Mouse (Mus musculus) heart, postnatal 0 days (tissue): ENCODE data around the gene Pkn2.

Source experiments
- CTCF ChIP-seq: IDR thresholded peaks from 2 replicates; pipeline ENCODE4 v1.5.1; 2016; ENCODE audit warnings: antibody characterized with exemption, control low read depth, low read depth
- EP300 ChIP-seq: IDR thresholded peaks from 2 replicates; pipeline ENCODE4 v1.6.1; 2016; ENCODE audit warnings: antibody characterized with exemption, low read depth

GRCm38 (mm10) chr3:142817506-142817905 is 64.3 kb downstream of the Pkn2 start:
- no peak for TF ChIP-seq CTCF
- TF ChIP-seq EP300, result no peak
